Mouse (Mus musculus): Measurements from ENCODE around the gene Cenpn. TPM values are rescaled to one million over a fixed set of nuclear protein-coding genes. Genes with fewer than 3 reads are reported as not detected.

The Cenpn gene
- 0.29 and 3.1 TPM in 2 replicates for polyA plus RNA-seq (2012; ENCODE audit: low replicate concordance)

GRCm38 (mm10) chr8:116921337-116922059 is at the start of gene Cenpn, which contains the start of gene Cmc2:
Gene Cenpn (plus strand): TSS chr8:116921730.
Gene Cmc2 (minus strand): TSS chr8:116921455.

GRCm38 (mm10) chr8:116943161-116943554 is 21.6 kb downstream of the Cenpn start, which contains the start of gene Atmin:
Gene Atmin (plus strand): TSS chr8:116943393.

DNA sequence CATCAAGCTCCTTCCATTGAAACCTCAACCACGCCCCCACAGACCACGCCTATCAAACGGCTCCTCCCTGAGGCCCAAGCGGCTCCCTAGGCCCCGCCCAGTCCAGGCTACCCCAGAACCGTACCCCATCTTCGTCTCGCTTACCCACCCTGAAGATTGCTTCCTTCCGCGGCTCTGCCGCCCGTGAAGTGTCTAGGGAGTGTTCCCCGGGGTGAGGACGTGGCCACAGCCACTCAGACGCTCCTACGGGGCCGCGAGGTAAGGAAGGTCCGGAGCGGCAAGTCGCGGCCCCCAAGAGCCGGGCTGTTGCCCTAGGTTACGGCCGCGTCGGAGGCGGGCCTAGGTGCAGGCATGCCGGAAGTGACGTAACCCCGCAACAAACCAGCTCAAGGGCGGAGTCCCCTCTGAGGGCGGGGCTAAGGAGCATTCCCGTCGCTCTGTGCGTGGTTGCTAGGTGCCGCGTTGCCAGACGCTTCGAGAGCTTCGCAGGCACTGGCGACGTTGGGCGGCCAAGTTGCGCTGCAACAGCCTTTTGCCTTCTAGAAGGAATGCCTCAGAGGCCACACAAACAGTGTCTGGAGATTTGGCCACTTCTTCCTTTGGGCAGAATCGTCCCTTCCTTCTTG is 57.2 kb downstream of the Cenpn start, which contains the start of gene 1700030J22Rik:
TSS of gene 1700030J22Rik (minus strand) at position 329 of the 626 bp plus-strand sequence.

Other genes starting within 250 kb of the Cenpn start
- gene Cdyl2, start 188.7 kb upstream of the Cenpn start, polyA plus RNA-seq (2012; ENCODE audit: low replicate concordance): 7.2 and 9.5 TPM in 2 replicates
- 19.9 and 20.1 TPM in 2 replicates for gene Cmc2, start 275 bp upstream of the Cenpn start, polyA plus RNA-seq (2012; ENCODE audit: low replicate concordance)
- gene Atmin, start 21.7 kb downstream of the Cenpn start, polyA plus RNA-seq (2012; ENCODE audit: low replicate concordance): 8.3 and 10.1 TPM in 2 replicates
- 0.66 and 1.2 TPM in 2 replicates for gene 1700030J22Rik, start 57.2 kb downstream of the Cenpn start, polyA plus RNA-seq (2012; ENCODE audit: low replicate concordance)
- 3.0 and 3.6 TPM in 2 replicates for gene Gcsh, start 71.8 kb downstream of the Cenpn start, polyA plus RNA-seq (2012; ENCODE audit: low replicate concordance)
- gene Pkd1l2, start 160.7 kb downstream of the Cenpn start, polyA plus RNA-seq (2012; ENCODE audit: low replicate concordance): 0.02 and 0.23 TPM in 2 replicates
- gene Bco1, start 174.1 kb downstream of the Cenpn start, polyA plus RNA-seq (2012; ENCODE audit: low replicate concordance): not detected in 2 replicates
- 2.1 and 3.1 TPM in 2 replicates for gene Gan, start 236.4 kb downstream of the Cenpn start, polyA plus RNA-seq (2012; ENCODE audit: low replicate concordance)